Mouse (Mus musculus) heart, embryonic 12.5 days (tissue): Measurements from ENCODE around the gene Tmem140. TPM values are rescaled to one million over a fixed set of nuclear protein-coding genes. Genes with fewer than 3 reads are reported as not detected.
A peak's percentile ranks its signal among the peaks of the same experiment; 100 is the strongest.

ENCODE experiments used
- ATAC-seq: fragments of 200-750 bp; cut with Nextera tagmentation; 2 replicates; pipeline ENCODE4 v1.8.0; 2017; ENCODE audit warnings: moderate TSS enrichment, moderate library complexity; ENCODE audit not compliant: insufficient number of reproducible peaks, low FRiP score
- H3K27ac ChIP-seq: fragments of 300-500 bp; sonication (generic); 2 replicates; pipeline ENCODE4 v1.5.1; 2016; ENCODE audit warnings: mild to moderate bottlenecking, moderate library complexity; ENCODE audit not compliant: poor library complexity, severe bottlenecking
- H3K27me3 ChIP-seq: fragments of 300-500 bp; sonication (generic); replicated peaks from 2 replicates; pipeline ENCODE4 v1.6.1; 2016; ENCODE audit warnings: mild to moderate bottlenecking, moderate library complexity
- H3K36me3 ChIP-seq: fragments of 300-500 bp; sonication (generic); 2 replicates; pipeline ENCODE4 v1.6.1; 2016; ENCODE audit warnings: mild to moderate bottlenecking, moderate library complexity
- H3K4me1 ChIP-seq: fragments of 300-500 bp; sonication (generic); replicated peaks from 2 replicates; pipeline ENCODE4 v1.6.1; 2016; ENCODE audit warnings: mild to moderate bottlenecking
- H3K4me2 ChIP-seq: fragments of 300-500 bp; sonication (generic); 2 replicates; pipeline ENCODE4 v1.6.1; 2016; ENCODE audit warnings: mild to moderate bottlenecking, moderate library complexity
- H3K4me3 ChIP-seq: fragments of 300-500 bp; sonication (generic); 2 replicates; pipeline ENCODE4 v1.5.1; 2016; ENCODE audit warnings: mild to moderate bottlenecking
- H3K9ac ChIP-seq: fragments of 300-500 bp; sonication (generic); 2 replicates; pipeline ENCODE4 v1.6.1; 2016; ENCODE audit warnings: mild to moderate bottlenecking, moderate library complexity
- H3K9me3 ChIP-seq: fragments of 300-500 bp; sonication (generic); replicated peaks from 2 replicates; pipeline ENCODE4 v1.6.1; 2016; ENCODE audit warnings: mild to moderate bottlenecking, moderate library complexity
- WGBS: fragments of 180-500 bp; shearing (Covaris S2); methylation state at CpG from one replicate; pipeline ENCODE4 v1.1.7; 2016; 5-methylcytosine and 5-hydroxymethylcytosine counted together
- polyA plus RNA-seq: library from polyadenylated mRNA; unstranded; fragments of >200 nt; fragmentation: Nextera tagmentation; extraction: Ambion mirVana; gene quantifications from 2 replicates; pipeline ENCODE4 v1.2.1, GENCODE M21; 2016

The Tmem140 gene
- polyA plus RNA-seq, 1 experiment from 2014 or later = 1.1 TPM

- peak overlapping the region; percentile 88 for H3K9ac ChIP-seq
- ATAC-seq = peak; percentile 63; the same call in 1 of the 2 replicates
- H3K36me3 ChIP-seq = peaks cover 30% of the 10 kb centered on the region
- H3K4me3 ChIP-seq = peak overlapping the region; percentile 73
- H3K27ac ChIP-seq = peak overlapping the region; percentile 93
- peaks cover 45% of the 10 kb centered on the region for H3K4me1 ChIP-seq
- peak overlapping the region; percentile 68 for H3K4me2 ChIP-seq
- no peaks in the 10 kb centered on the region for H3K9me3 ChIP-seq
- H3K27me3 ChIP-seq = no peaks in the 10 kb centered on the region
- 24% methylated on average over 2 of the region's 2 CpGs for WGBS
These were observed 13.8 kb downstream of the Tmem140 start for GRCm38 (mm10) chr6:34876835-34877156.

DNA sequence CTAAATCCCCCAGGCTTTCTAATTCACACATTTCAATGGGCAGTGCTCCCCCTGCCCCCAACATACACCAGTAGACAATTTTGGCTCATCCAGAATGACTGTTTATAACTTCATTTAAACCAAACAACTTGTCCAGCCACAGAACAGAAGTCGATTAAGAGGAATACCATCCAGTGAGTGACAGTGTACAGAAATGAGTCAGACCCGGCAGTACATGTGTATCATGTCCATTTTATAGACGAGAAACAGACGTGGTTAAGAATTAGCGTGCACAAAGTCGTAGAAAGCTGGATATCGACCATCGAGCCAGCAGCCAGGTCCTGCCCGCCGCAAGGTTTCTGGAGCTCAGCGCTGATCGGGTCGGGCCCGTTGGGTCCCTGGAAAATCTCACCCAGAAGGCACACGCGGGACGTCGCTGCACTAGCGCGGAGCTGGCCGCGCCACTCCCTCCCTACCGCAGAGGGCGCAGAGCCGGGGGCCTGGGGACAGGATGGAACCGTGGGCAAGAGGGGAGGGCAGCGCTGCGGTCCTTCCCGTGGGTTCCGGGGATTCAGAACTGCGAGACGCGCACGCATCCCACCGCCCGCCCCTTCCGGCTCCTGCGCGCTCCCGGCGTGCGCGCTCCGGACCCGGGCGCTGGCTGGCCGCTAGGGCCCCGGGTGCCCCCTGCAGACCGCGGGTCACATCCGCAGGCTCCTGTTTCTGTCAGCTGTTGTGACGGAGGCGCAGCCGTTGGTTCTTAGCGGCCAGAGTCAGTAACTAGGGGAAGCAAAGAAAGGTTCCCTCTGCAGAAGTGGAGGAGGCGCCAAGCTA, 14.8 kb downstream of the Tmem140 start, which contains the start of gene Cyren:
TSS of gene Cyren (minus strand) at position 552 of the 813 bp plus-strand sequence.
- Histone ChIP-seq H3K4me2 (peak within 1 kb of the TSS; percentile 68), H3K4me1 (peaks cover 45% of the 10 kb centered on the region), H3K27ac (peak within 1 kb of the TSS; percentile 93), H3K36me3 (peaks cover 38% of the 10 kb centered on the region), H3K9me3 (no peaks in the 10 kb centered on the region), H3K9ac (peak within 1 kb of the TSS; percentile 88), H3K4me3 (peak within 1 kb of the TSS; percentile 73), H3K27me3 (no peaks in the 10 kb centered on the region)
- ATAC-seq = peak; percentile 89
- WGBS = under 1% methylated on average over 55 of the region's 56 CpGs

DNA sequence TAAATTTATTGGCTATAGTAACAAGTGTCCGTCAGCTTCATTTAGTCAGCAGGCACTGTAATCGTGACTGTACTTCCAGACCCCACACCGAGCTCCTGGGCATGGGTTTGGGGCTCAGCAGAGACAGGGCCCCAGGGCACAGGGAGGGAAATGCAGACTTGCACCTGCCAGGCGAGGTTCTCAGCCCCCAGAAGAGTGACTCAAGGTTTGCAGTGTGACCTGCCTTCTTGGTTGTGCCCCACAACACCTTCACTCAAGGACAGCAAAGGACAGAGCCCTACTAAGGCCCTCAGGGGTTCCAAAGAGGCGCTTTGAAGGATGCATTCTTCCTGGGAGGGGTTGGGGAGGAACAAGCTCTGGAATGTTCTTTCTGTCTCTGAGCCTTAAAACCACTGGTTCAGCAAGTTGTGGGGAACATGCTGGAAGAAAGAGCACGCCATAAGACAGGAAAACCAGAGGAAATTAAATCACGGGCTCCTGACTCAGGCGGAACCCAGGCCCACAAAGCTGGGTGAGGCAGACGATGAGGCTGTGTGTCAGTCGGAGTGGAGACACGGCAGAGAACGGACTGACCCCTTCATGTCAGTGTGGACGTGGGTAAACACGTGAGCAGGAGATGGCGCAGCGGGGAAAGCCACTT, 16.3 kb downstream of the Tmem140 start:
- no peaks in the 10 kb centered on the region for H3K27me3 ChIP-seq
- WGBS = 88% methylated on average over 16 of the region's 16 CpGs
- no peak for ATAC-seq
- peaks cover 48% of the 10 kb centered on the region for H3K36me3 ChIP-seq
- no peak overlapping the region for H3K4me2 ChIP-seq
- no peaks in the 10 kb centered on the region for H3K9me3 ChIP-seq
- H3K27ac ChIP-seq = no peak overlapping the region
- no peak overlapping the region for H3K9ac ChIP-seq
- H3K4me1 ChIP-seq = peaks cover 39% of the 10 kb centered on the region
- no peak overlapping the region for H3K4me3 ChIP-seq

DNA sequence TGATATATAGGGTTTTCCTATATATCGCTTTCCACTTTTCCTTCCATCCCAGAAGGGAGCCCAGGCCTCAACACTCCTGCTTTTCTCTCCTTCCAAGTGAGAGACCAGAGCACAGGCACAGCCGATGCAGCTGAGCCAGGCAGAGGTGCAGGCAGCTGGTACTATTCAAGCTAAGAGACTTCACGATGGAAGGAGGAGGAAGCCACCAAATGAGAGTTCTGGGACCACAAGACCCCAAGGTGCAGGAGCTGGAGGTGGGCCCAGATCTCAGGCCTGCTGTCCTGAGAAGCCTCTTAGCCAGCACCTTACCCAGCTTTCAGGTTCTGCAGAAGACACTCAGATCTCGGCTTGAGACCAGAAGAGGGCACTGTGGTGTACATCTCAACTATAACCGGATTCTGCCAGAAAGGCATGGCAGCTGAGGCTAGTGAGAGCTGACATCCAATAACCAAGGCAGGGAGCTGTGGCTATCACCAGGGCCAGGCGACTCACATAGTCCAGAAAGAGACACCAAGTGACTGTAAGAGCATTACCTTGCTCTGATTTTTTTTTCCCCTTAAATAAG, 17.0 kb downstream of the Tmem140 start:
- WGBS = 60% methylated on average over 6 of the region's 6 CpGs
- ATAC-seq = no peak
- Histone ChIP-seq H3K4me1 (peaks cover 32% of the 10 kb centered on the region), H3K36me3 (peaks cover 56% of the 10 kb centered on the region), H3K9me3 (no peaks in the 10 kb centered on the region), H3K4me3 (no peak overlapping the region), H3K27me3 (no peaks in the 10 kb centered on the region), H3K27ac (no peak overlapping the region), H3K9ac (no peak overlapping the region), H3K4me2 (no peak overlapping the region)

DNA sequence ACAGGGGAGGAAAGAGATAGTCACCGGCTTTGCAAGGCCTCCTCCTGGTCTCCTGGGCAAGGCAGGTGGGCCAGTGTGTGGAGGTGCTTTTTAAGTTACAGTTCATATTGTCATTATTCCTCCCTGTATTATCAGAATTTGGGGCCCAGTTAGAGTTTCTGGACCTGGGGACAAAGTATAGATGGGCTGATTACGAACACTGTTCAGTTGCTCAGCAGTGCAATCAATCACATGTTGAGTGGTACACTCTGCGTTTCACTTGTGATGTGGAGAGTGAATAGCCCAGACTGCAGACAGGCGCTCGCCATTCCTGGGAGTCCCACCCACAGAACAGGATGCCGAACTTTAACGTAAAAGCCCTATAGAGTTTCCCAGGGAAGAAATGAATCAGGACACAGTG, 21.8 kb downstream of the Tmem140 start:
- WGBS = 80% methylated on average over 7 of the region's 7 CpGs
- H3K9ac ChIP-seq = no peak overlapping the region
- H3K4me2 ChIP-seq = no peak overlapping the region
- peaks cover 89% of the 10 kb centered on the region for H3K36me3 ChIP-seq
- H3K27me3 ChIP-seq = no peaks in the 10 kb centered on the region
- no peaks in the 10 kb centered on the region for H3K9me3 ChIP-seq
- H3K4me3 ChIP-seq = no peak overlapping the region
- peaks cover 26% of the 10 kb centered on the region for H3K4me1 ChIP-seq
- no peak overlapping the region for H3K27ac ChIP-seq
- ATAC-seq = no peak

- Histone ChIP-seq H3K4me3 (no peak overlapping the region), H3K4me1 (peaks cover 29% of the 10 kb centered on the region), H3K4me2 (no peak overlapping the region), H3K9ac (0 out of 2 replicates have a peak overlapping the region, but pooled peaks have one; percentile 28), H3K36me3 (peaks cover 92% of the 10 kb centered on the region), H3K27ac (peak overlapping the region; percentile 12; the same call in 1 of the 2 replicates), H3K27me3 (no peaks in the 10 kb centered on the region), H3K9me3 (no peaks in the 10 kb centered on the region)
- ATAC-seq = no peak
- 68% methylated on average over 6 of the region's 6 CpGs for WGBS
These were observed 24.3 kb downstream of the Tmem140 start for GRCm38 (mm10) chr6:34887131-34887850.

DNA sequence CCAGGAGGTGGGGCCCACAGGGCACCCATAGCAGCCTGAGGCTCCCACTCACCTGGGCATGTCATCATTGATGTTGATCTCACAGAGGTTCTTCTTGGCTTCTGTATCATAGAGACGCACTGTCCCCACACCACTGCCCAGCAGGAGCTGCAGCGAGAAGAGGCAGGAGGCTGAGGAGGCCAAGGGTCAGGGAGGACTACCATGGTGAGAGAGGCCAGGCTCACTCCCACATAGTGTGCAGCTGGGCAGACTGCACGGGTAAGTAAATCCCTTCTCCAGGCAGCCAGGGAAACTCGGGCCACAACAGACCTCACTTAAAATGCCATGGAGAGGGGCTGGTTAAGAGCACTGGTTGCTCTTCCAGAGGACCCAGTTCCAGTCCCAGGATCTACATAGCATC, 26.2 kb downstream of the Tmem140 start:
- Histone ChIP-seq H3K36me3 (peaks cover 93% of the 10 kb centered on the region), H3K4me1 (peaks cover 29% of the 10 kb centered on the region), H3K27ac (no peak overlapping the region), H3K27me3 (no peaks in the 10 kb centered on the region), H3K9ac (no peak overlapping the region), H3K4me3 (no peak overlapping the region), H3K9me3 (no peaks in the 10 kb centered on the region), H3K4me2 (no peak overlapping the region)
- ATAC-seq = no peak
- WGBS = 70% methylated on average over 4 of the region's 4 CpGs

DNA sequence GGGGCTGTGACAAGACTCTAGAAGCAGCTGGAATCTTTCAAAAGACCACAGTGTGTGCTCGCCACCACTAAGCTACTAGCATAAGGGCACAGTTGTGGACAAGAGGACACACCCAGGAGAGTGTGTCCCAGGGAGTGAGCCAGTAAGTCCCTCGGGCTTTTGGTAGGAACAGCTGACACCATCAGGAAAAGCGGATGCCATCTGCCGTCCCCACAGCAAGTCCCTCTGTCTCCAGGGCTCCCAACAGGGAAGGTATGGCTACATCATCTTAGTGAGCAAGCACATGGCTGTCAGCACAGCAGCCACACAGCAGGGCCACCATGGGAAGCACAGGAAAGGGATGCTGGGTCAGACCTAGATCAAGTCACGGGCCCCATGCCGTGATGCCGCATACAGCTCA, 32.6 kb downstream of the Tmem140 start:
- 82% methylated on average over 7 of the region's 7 CpGs for WGBS
- Histone ChIP-seq H3K36me3 (peaks cover 75% of the 10 kb centered on the region), H3K4me3 (no peak overlapping the region), H3K9me3 (no peaks in the 10 kb centered on the region), H3K4me1 (peaks cover 21% of the 10 kb centered on the region), H3K27me3 (no peaks in the 10 kb centered on the region), H3K27ac (no peak overlapping the region), H3K9ac (no peak overlapping the region), H3K4me2 (no peak overlapping the region)
- ATAC-seq = no peak

DNA sequence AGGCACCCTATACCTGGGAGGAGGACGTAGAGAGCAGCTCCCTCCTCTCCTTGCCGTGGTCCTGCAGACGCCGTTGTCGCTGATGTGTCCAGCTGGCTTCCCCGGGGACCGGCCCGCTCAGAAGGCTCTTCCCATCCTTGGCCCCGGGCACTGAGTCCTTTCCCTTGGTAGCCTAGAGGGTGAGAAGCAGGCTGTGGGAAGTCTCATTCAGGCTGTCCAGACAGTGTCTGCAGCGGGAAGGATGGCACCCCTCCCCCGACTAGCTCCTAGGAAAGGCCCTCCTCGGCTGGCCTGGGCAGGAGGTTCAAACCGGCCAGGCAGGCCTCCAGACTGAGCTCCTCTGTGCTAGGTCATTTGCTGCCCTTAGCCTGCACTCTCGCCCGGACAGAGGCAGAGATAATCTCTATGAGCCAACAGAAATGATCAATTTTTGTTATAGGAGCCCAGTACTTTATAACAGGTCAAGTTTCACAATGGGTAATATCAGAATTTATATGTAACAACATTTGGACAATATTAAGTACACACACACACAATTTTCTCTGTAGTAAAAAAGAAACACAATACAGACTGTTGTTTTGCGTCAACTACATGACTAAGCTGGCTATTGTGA, 33.3 kb downstream of the Tmem140 start:
- Histone ChIP-seq H3K4me1 (peaks cover 24% of the 10 kb centered on the region), H3K9ac (no peak overlapping the region), H3K4me3 (no peak overlapping the region), H3K9me3 (no peaks in the 10 kb centered on the region), H3K27ac (no peak overlapping the region), H3K36me3 (peaks cover 73% of the 10 kb centered on the region), H3K4me2 (no peak overlapping the region), H3K27me3 (no peaks in the 10 kb centered on the region)
- ATAC-seq = no peak; the same call in 1 of the 2 replicates
- WGBS = 61% methylated on average over 16 of the region's 16 CpGs

DNA sequence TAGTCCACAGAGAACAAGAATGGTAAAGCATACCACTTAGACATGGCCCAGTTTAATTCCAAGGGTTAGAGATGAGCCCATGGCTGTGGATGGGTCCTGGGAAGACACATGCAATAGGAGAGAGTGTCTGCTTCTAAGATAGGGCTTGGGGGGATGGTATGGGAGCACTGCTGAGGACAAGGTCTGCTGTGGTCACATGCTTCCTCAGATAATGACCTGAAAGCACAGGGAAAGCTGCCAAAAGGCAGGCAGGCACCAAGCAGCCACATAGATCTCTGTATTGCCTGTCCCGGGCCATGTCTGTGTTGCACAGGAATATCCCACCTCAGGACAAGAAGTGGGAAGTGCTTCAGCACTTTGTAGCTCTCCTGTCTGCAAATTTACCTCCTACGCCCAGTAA, 36.2 kb downstream of the Tmem140 start:
- Histone ChIP-seq H3K4me3 (no peak overlapping the region), H3K27me3 (no peaks in the 10 kb centered on the region), H3K27ac (peak overlapping the region; percentile 70), H3K4me1 (peaks cover 52% of the 10 kb centered on the region), H3K36me3 (peaks cover 52% of the 10 kb centered on the region), H3K9ac (no peak overlapping the region), H3K9me3 (no peaks in the 10 kb centered on the region), H3K4me2 (no peak overlapping the region)
- ATAC-seq = peak; percentile 54; the same call in 1 of the 2 replicates
- WGBS = 43% methylated on average over 2 of the region's 2 CpGs
